Mouse (Mus musculus) cerebellum, adult 18-20 months (tissue): ENCODE data around the gene 2810459M11Rik.
A peak's percentile ranks its signal among the peaks of the same experiment; 100 is the strongest.
"Not testable (repeated sequence)": the region's sequence is repeated elsewhere in the genome, so short reads cannot be mapped to it uniquely, and the experiment has no call there.

Source experiments
- DNase-seq, 2 experiments: peaks; one replicate each; pipeline ENCODE4 v3.0.0; 2021

The 2810459M11Rik gene

GRCm38 (mm10) chr1:86045848-86046805 lies at the start of gene 2810459M11Rik:
TSS of gene 2810459M11Rik (plus strand) at chr1:86045863.
- DNase-seq = peak; percentile 30 to 55

- DNase-seq = no peak
Observed at GRCm38 (mm10) chr1:85997221-85997620, 48.4 kb upstream of the 2810459M11Rik start.

- DNase-seq = no peak
Observed at GRCm38 (mm10) chr1:85998012-85998411, 47.7 kb upstream of the 2810459M11Rik start.

DNA sequence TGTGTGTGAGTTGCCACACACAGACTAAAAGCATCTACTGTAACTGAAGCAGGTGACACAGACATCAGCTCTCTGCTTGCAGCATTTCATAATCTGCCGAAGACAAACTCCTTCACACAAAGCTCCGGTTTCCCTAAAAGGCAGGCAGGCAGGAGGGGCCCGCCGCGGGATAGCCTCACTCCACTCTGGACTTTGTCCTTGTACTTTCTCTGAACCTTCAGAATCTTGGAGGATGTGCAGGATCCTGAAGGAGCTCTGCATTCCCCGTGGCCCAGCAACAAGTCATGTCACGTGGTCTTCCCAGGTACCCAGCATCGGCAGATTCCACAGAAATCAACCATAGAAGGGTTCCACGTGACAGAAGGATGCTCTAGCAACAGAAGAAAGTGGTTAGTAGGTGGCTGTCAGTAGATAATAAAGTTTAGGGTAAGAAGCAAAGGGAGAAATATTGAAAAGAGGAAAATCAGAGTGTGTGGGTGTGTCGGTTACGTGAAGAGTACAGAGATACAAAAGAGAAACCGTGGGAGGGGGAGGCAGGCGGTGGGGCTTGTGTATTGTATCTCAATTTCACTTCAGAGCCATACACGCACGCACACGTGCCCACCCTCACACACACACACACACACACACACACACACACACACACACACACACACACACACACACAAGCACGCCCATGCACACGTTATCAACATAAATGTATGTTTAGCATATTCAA lies 45.7 kb upstream of the 2810459M11Rik start:
- DNase-seq = no peak

- DNase-seq = no peak
Observed at GRCm38 (mm10) chr1:86005540-86005939, 40.1 kb upstream of the 2810459M11Rik start.

DNA sequence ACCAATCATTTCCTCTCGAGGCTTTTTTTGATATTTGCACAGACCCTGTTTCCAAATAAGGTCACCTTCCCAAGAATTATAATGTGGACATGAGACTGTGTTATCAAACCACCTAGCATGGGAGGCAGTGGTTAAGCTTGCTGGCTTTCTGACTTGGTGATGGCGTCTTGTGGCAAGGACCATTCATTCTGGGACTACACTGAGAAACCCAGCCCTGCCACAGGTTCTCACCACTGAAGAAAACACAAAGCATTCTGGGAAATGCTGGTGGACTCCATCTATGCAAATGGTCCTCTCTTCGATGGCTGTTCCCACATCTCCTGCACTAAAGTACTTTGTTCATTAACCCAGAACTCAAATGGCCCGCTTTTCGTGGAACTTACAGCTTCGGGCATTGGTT lies 39.6 kb upstream of the 2810459M11Rik start:
- DNase-seq = no peak

DNA sequence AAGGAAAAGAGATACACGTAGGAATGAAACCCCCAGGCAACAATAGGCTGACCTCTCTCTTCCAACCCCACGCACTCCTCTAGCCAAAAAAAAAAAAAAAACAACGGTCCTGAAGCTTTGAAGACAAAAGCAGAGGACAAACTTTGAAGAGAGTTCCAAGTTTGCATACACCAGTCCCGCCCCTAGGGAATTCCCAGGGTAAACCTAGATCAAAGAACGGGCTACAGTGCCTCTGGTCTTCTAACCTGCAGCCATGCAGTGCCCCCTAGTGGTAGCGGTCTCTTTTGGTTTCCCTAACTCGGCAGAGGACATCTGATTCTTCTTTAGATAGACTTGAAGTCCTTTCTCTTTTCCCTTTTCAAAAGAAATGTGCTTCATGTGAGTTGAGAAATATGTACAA lies 37.9 kb upstream of the 2810459M11Rik start:
- peak; percentile 81 to 84 for DNase-seq

DNA sequence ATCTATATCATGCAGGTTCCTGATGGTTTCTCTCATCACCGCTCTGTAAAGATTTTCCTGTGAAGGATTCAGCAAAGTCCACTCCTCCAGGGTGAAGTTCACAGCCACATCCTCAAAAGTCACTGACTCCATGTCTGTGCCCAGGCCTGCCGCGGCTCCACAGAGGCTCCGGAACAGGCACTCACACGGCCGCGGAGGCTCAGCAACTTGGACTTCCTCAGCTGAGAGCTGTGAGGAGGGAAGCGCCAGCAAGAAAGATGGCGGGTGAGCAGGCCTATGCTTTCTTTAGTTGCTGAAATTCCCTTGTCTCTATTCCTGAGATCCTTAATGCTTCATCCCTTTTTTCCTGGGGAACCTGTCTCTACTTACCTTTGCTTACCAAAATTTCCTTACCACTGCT lies 29.9 kb upstream of the 2810459M11Rik start:
- DNase-seq = not testable (repeated sequence)

DNA sequence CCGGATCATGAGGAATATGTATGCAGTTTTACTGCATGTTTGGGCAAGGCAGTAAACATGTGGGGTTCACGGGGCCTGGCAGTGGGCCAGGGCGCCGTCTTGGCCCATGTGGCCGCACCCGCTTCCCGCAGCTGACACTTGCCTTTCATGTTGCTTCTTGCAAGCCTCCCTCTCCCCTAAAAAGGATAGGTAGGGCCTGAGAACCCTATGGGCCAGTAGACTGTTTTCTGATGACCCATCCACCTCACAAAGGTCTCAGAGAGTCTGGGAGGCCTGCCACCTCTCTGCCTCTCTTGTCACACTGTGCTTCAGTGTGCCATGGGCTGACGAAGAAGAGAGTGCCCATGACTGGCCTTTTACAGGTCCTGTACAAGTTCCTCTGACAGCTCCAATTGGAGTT lies 29.1 kb upstream of the 2810459M11Rik start, which contains the start of gene Spata3:
TSS of gene Spata3 (plus strand) at position 301 of the 400 bp plus-strand sequence.
- DNase-seq = no peak

- DNase-seq = peak; percentile 41 to 54
Observed at GRCm38 (mm10) chr1:86018235-86019055, 27.2 kb upstream of the 2810459M11Rik start.

DNA sequence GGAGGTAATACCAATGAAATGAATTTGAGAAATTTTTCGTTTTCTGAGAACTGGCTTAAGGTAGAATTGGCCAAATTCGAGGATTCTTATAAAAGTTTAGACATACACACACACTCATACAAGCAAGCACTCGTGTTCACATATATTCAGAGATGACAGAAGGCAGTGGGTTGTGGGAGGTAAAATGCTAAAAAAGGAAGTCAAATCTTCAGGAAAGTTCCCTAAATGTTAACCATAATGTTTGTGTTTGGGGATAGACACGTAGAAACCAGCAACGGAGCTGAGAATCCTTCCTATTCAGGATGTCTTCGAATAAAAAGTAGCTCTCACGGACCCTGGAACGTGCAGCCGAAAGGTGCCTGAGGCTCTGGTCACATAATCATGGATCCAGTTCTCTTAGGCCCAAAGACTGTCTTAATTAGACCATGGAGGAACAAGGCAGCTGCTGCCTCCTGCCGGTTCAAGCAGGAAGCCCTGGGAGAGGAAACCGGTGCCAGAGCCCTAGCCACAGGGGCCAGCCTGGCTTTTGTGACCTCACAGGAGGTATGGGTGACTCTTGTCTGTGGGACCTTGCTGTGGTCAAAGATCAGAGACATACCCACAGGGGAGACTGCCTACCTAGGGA lies 24.2 kb upstream of the 2810459M11Rik start:
- no peak for DNase-seq

DNA sequence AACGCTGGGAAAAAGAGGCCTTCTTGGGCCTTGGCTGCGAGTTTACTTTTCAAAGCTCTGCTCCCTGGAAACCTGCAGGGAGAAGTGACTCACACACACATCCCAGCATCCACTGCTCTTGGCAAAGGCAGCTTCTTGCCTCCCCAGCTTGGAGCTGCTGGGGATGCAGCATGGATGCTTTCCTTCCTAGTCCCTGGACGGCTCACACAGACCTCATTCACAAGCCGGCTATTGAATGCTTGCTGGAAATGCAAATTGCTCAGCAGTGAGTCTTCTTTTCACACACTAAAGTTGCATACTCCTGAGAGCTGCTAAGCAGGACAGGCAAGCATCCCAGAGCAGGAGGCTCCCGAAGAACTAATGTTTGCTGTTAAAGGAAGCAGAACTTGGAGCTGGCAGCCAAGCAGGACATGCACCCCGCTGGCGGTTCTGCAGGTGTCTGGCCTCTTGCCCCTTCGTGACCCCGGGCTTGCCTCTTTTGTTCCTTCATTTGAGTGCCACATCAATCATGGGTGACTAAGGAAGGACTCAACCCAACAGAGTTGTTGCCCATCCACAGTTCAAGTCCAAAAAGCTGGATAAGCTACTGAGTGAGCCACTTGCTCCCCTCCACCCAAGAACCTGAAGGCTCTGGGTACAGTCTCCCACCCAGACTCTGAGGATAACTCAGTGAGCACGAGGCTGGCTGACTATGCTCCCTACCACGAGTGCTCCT lies 13.2 kb upstream of the 2810459M11Rik start:
- peak; percentile 28 to 43 for DNase-seq

DNA sequence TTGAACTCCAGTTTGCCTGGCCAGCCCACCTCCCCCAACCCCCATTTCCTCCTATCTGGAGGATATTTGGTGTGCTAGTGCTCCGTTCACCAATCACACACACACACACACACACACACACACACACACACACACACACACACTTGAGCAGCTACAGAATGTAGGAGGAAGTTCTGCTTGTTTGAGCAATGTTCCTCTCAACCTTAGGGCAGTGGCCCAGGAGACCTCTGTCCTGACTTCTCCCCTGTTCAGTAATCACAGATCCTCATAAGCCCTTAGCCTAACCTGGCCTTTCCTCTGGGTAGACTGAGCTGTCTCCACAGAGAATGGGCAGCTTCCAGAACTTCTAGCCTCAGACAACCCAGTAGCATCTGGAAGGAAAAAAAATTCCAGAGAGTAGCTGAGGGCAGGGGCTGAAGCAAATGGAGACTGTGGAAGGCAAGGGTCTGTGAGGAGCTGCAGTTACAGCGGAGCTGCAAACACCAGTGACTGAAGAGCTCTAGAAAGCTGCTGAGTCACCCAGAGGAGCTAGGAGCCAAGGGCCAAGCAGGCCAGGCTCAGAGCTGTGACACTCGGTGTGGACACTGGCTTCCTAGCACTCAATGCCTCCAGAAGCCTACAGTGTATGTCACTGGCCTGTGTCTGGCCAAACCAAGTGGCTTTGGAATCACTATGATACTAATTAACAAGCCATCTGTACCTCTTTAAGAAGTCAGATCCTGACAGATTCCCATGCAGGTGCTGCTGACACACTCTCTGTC lies 7.3 kb upstream of the 2810459M11Rik start:
- peak; percentile 57 to 70 for DNase-seq

DNA sequence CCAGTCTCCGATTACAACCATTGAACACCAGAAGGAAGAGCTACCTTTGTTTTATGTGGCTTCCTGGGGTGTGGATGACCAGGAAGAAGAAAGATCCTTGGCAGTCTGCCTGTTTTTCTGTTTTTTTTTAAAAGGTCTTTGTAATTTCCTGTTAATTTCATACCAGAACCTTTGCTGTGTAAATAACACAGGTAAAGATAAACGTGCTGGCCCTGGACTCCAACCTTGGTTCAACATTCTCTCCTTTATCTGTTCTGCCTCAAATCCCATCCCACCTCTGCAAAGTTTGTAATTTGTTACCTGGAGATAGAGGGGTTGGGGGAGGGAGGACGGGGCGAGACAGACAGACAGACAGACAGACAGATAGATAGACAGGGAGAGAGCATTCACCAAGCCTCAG lies 5.5 kb upstream of the 2810459M11Rik start:
- DNase-seq = no peak

DNA sequence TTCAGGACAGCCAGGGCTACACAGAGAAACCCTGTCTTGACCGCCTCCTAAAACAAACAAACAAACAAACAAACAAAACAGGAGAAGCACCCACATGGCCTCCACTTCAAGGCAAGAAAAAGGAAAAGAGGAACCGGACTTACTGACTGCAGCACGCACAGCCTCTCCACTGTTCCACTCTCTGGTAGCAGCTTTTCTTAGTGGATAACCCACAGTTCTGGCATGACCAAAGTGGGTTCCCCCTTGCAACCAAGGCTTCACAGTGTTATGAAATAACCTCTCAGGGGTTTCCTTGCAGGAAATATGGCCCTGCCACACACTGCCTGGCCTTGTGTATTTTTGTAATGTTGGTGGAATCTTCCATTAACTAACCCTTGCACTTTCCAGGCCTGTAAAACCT lies 4.8 kb upstream of the 2810459M11Rik start:
- no peak for DNase-seq

GRCm38 (mm10) chr1:86045056-86045455 lies 607 bp upstream of the 2810459M11Rik start:
- no peak for DNase-seq

DNA sequence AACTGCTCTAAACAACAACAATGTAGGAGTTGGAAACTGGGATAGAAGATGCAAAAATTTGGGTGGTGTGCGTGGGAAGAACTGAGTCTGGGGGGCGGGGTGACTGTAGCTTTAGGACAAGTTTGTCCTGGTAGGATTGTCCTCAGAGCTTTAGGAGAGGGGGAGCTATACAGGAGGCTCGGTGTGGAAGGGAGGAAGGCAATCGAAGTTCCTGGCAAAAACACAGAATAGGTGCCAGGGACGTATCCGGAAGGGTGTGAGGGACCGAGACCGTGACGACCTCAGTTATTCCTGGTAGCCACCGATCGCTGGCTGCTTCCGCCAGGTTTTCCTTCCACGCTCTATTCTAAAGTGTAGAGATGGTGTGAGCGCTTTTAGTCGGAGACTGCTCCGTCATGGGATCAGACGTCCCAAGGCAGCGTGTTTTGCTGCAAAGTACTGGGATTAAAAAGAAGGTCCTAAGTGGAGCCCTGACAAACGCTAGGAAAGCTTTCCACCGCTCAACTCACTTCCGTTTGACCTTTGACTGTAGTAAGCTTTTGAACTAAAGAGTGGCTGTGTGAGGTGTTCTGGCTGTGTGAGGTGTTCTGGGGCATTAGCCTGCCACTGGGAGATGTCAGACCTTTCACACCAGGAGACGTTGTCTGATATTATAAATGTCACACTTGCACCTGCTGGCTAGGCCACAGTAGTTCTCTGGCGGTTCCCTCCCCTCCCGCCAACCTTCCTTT lies 1.3 kb downstream of the 2810459M11Rik start:
- DNase-seq = no peak

GRCm38 (mm10) chr1:86048231-86048630 lies 2.6 kb downstream of the 2810459M11Rik start:
- no peak for DNase-seq

- no peak for DNase-seq
Observed at GRCm38 (mm10) chr1:86048744-86049143, 3.1 kb downstream of the 2810459M11Rik start.
